Mouse (Mus musculus): ENCODE measurements around the gene Pih1d1.

- no peak for TF ChIP-seq POLR2A (IDR thresholded peaks at IDR 0.05; ENCODE audit: low read depth, low read length)
- no peak for TF ChIP-seq CTCF (conservative IDR thresholded peaks at IDR 0.05 in 1 of 2, IDR thresholded peaks at IDR 0.05 in 1 of 2; ENCODE audit: low read depth in 2 of 2, low read length in 2 of 2)
Measured at GRCm38 (mm10) chr7:45145460-45145859, 8.6 kb upstream of the Pih1d1 start.
